Mouse (Mus musculus): ENCODE results near the gene Pam16.
"Not testable (repeated sequence)": the region's sequence is repeated elsewhere in the genome, so short reads cannot be mapped to it uniquely, and the experiment has no call there.

Gene Pam16

GRCm38 (mm10) chr16:4592909-4593875 lies 31.6 kb downstream of the Pam16 start:
- DNase-seq (ENCODE audit: low spot score): peak; percentile 84

DNA sequence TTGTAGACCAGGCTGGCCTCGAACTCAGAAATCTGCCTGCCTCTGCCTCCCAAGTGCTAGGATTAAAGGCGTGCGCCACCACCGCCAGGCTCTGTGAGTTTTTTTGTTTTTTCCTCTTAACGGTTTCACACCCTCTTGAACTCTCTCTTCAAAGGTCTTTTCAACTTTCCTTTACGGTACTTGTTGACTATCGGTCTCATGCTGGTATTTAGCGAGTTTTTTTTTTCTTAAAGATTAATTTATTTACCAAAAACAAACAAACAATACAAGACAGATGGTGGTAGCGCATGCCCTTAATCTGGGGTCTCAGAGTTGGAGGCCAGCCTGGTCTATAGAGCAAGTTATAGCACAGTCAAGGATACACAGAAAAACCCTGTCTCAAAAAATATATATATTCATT lies 34.6 kb downstream of the Pam16 start:
- peak; percentile 45 for DNase-seq (ENCODE audit: low spot score)

GRCm38 (mm10) chr16:4587516-4588210 lies 37.1 kb downstream of the Pam16 start:
- DNase-seq (ENCODE audit: low spot score): no peak

- DNase-seq (ENCODE audit: low spot score): peak; percentile 99
Observed at GRCm38 (mm10) chr16:4586531-4587123, 38.2 kb downstream of the Pam16 start.

- DNase-seq (ENCODE audit: low spot score): no peak
Observed at GRCm38 (mm10) chr16:4585642-4586530, 38.9 kb downstream of the Pam16 start.

DNA sequence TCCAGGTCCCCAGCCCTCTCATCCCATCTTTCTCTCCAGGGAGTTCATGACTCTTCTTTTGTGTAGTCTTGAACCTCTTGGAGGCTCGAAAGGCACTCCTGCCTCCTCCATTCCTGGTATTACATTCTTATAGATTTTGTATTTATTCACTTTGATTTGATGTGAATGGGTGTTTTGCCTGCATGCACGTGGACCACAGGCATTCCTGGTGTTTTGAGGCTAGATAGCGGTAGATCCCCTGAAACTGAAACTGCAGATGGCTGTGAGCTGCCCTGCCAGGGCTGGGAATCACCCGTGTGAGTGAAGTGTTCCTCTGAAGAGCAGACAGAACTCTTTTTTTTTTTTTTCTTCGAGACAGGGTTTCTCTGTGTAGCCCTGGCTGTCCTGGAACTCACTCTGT lies 40.4 kb downstream of the Pam16 start:
- no peak for DNase-seq (ENCODE audit: low spot score)

DNA sequence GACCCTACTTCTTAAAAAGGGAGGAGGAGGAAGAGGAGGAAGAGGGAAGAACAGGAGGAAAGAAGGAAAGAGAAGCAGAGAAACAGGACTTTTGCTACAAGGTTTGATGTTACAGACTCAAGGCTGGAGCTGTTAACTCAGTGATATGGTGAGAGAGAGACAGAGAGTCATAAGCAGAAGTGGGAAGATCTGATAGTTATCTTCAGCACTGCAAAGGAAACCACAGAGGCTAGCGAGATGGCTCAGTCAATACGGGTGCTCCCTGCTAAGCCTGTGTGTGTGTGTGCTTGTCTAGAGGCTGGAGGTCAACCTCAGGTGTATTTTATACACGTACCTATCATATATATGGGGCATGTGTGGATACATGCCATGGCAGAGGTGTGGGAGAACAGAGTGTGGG lies 41.0 kb downstream of the Pam16 start:
- DNase-seq (ENCODE audit: low spot score): no peak

- not testable (repeated sequence) for DNase-seq (ENCODE audit: low spot score)
Observed at GRCm38 (mm10) chr16:4581179-4581578, 43.6 kb downstream of the Pam16 start.

DNA sequence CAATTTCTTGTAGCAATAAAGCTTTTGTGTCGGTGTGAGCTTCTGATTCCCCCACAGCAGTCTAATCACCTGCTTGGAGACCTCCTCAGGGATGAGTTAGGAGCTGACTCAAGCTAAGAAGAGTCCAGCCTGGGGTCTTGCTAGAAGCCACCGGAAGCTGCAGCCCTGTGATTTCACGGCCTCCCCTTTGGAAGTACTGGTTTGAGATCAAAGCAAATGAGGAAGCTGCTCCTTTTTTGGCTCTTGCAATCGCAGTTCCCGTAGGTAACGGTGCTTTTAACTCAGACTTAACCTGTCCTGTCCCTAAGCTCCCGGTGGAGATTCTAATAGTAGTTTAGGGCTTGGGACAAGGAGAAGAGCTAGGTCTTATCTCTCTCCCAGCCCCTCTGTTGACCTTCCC lies 46.2 kb downstream of the Pam16 start:
- no peak for DNase-seq (ENCODE audit: low spot score)

- DNase-seq (ENCODE audit: low spot score): no peak
Observed at GRCm38 (mm10) chr16:4576873-4577272, 47.9 kb downstream of the Pam16 start.

DNA sequence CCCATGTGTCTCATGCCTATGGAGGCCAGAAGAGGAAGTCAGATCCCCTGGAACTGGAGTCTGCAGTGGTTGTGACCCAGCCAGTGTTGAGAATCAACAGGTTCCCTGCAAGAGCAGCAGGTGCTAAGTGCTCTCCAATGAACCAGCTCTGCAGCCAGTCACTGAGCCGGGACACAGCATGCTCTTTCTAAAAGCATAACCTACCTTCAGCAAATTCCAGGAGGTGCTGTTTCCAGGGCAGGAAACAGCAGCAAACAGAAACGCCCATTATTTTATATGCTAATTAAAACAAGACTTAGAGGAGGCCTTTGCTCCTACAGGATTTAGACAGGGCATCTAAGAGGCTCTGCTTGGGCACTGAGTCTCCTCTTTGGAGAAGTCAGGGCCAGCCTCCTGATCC lies 48.8 kb downstream of the Pam16 start:
- DNase-seq (ENCODE audit: low spot score): no peak

DNA sequence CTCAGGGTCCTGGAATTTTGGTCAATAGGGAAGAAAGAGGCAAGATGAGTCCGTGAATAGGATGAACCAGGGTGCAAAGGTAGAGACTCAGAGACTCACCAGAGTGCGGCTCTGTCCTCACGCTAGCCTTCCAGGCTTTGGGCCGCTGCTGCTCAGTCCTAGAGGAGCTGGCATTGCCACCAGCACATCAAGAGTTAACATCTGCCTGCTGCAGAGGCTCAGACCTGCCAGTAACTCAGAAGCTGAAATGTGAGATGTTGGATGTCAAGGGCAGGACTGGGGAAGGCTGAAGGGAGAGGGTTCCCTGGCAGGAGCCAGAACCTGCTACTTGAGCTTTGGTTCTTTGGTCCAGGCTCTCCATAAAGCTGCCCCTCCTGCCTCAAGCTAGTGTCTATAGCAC lies 54.1 kb downstream of the Pam16 start:
- peak; percentile 33 for DNase-seq (ENCODE audit: low spot score)

- peak; percentile 96 for DNase-seq (ENCODE audit: low spot score)
Observed at GRCm38 (mm10) chr16:4567912-4568311, 56.9 kb downstream of the Pam16 start.

Data from embryo, embryonic 10.5 days (tissue).